Mouse (Mus musculus) adrenal gland, postnatal 4 days (tissue): Measurements from ENCODE around the gene Tmem54. TPM values are rescaled to one million over a fixed set of nuclear protein-coding genes. Genes with fewer than 3 reads are reported as not detected.

Experiments
- DNase-seq, 2 experiments: peaks; one replicate each; pipeline ENCODE4 v3.0.0; 2021 to 2022; ENCODE audit warnings: low spot score in 2 of 2, mixed read lengths in 2 of 2
- total RNA-seq, 2 experiments: library from RNA; stranded (reverse); gene quantifications; 2 replicates each; pipeline ENCODE4 v1.2.3; 2021

Gene Tmem54
- total RNA-seq, 2 experiments from 2014 or later: 1.1 TPM; not detected in 1

- no peak for DNase-seq
These were observed 23.4 kb downstream of the Tmem54 start for GRCm38 (mm10) chr4:129128582-129129338.

GRCm38 (mm10) chr4:129129387-129129786 is 24.0 kb downstream of the Tmem54 start:
- DNase-seq: no peak

- DNase-seq: no peak
These were observed 24.8 kb downstream of the Tmem54 start for GRCm38 (mm10) chr4:129130149-129130548.

- DNase-seq: no peak
These were observed 25.5 kb downstream of the Tmem54 start for GRCm38 (mm10) chr4:129130755-129131303.

GRCm38 (mm10) chr4:129134799-129135585 is 29.6 kb downstream of the Tmem54 start:
- peak; percentile 39 to 67 for DNase-seq

- no peak for DNase-seq
These were observed 30.3 kb downstream of the Tmem54 start for GRCm38 (mm10) chr4:129135637-129136036.

GRCm38 (mm10) chr4:129136189-129136578 is 30.8 kb downstream of the Tmem54 start:
- DNase-seq: no peak

- no peak for DNase-seq
These were observed 31.4 kb downstream of the Tmem54 start, which contains the start of gene Fndc5 for GRCm38 (mm10) chr4:129136579-129137391. Gene Fndc5 (plus strand): TSS chr4:129136999.

GRCm38 (mm10) chr4:129137392-129138321 is 32.3 kb downstream of the Tmem54 start:
- no peak for DNase-seq

GRCm38 (mm10) chr4:129139642-129140041 is 34.3 kb downstream of the Tmem54 start:
- DNase-seq: no peak

- DNase-seq: no peak
These were observed 35.5 kb downstream of the Tmem54 start for GRCm38 (mm10) chr4:129140808-129141207.

- DNase-seq: no peak
These were observed 36.5 kb downstream of the Tmem54 start for GRCm38 (mm10) chr4:129141560-129142438.

- DNase-seq: no peak
These were observed 37.2 kb downstream of the Tmem54 start for GRCm38 (mm10) chr4:129142439-129143045.

GRCm38 (mm10) chr4:129143509-129143908 is 38.2 kb downstream of the Tmem54 start:
- no peak for DNase-seq

GRCm38 (mm10) chr4:129144401-129145367 is 39.3 kb downstream of the Tmem54 start:
- no peak for DNase-seq

GRCm38 (mm10) chr4:129145411-129145810 is 40.1 kb downstream of the Tmem54 start:
- no peak for DNase-seq

GRCm38 (mm10) chr4:129145943-129146342 is 40.6 kb downstream of the Tmem54 start:
- DNase-seq: no peak
